Mouse (Mus musculus): ENCODE measurements around the gene Hmces.
"Not testable (repeated sequence)": the region's sequence is repeated elsewhere in the genome, so short reads cannot be mapped to it uniquely, and the experiment has no call there.

DNA sequence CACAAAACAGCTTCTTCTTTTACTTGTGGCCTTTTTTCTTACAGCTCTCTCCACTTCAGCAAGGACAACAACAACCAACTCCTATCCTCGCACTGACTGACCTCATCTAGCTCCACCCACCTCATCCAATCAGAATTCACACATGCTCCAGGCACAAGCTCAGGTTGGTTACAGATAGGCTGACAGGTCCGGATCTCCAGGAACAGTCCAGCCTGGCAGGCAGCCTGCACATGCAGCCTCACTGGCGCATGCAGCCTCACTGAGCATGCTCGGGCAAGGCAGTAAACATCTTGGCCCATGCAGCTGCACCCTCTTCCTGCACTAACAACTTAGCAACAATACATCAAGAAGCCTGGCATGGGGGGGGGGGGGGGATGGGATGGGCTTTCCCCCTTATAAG is 48.7 kb downstream of the Hmces start:
- TF ChIP-seq CTCF, EP300 (IDR thresholded peaks at IDR 0.05): not testable (repeated sequence)
